In genomic region chr17:46104487-46104886, GRCm38 (mm10) we compare ENCODE assay signal across 8 mouse cellular contexts. TPM values are rescaled to one million over a fixed set of nuclear protein-coding genes. Genes with fewer than 3 reads are reported as not detected.
DNase-seq lines count a peak whose midpoint lies in the region; ATAC-seq lines count a peak whose summit lies in the region.

No protein-coding gene starts in this region.

- H3K4me2 ChIP-seq in liver, embryonic 12.5 days, result no peak overlapping the region
- H3K4me2 ChIP-seq in intestine, embryonic 15.5 days (replicated peaks), result no peak overlapping the region; the same call in 1 of the 2 replicates

- H3K27ac ChIP-seq in liver, embryonic 12.5 days, result no peak overlapping the region
- H3K27ac ChIP-seq in intestine, embryonic 15.5 days, result peak overlapping the region; percentile 46

- H3K27me3 ChIP-seq in liver, embryonic 12.5 days (replicated peaks), result peaks cover 13% of the 10 kb centered on the region
- H3K27me3 ChIP-seq in intestine, embryonic 15.5 days (replicated peaks), result 0 out of 2 replicates have a peak, but pooled peaks cover 4% of the 10 kb centered on the region

- no peaks in the 10 kb centered on the region for H3K36me3 ChIP-seq in liver, embryonic 12.5 days
- H3K36me3 ChIP-seq in intestine, embryonic 15.5 days, result no peaks in the 10 kb centered on the region

- peak; percentile 32 for DNase-seq in liver
- DNase-seq in gastrocnemius, postnatal 25 days, result peak; percentile 86
- DNase-seq in lung, postnatal 25 days (ENCODE audit: low spot score), result peak; percentile 90
- no peak for DNase-seq in thymus, postnatal 0 days (ENCODE audit: low spot score)
- DNase-seq in thymus, postnatal 10 days (ENCODE audit: low spot score in 2 of 2), result no peak
- no peak for DNase-seq in left cerebral cortex, postnatal 25 days (ENCODE audit: low spot score in 2 of 2)

- H3K4me3 ChIP-seq in liver, embryonic 12.5 days, result no peak overlapping the region
- H3K4me3 ChIP-seq in intestine, embryonic 15.5 days (replicated peaks), result no peak overlapping the region

- H3K9me3 ChIP-seq in liver, embryonic 12.5 days (replicated peaks), result no peaks in the 10 kb centered on the region
- H3K9me3 ChIP-seq in intestine, embryonic 15.5 days, result no peaks in the 10 kb centered on the region

- 38% methylated on average over 12 of the region's 12 CpGs for WGBS in liver, embryonic 12.5 days (ENCODE audit: insufficient replicate concordance)
- WGBS in intestine, embryonic 15.5 days, result 32% methylated on average over 12 of the region's 12 CpGs

- ATAC-seq in liver, embryonic 12.5 days, result no peak
- ATAC-seq in intestine, embryonic 15.5 days, result peak; percentile 73

- no peaks in the 10 kb centered on the region for H3K4me1 ChIP-seq in liver, embryonic 12.5 days
- peaks cover 6% of the 10 kb centered on the region for H3K4me1 ChIP-seq in intestine, embryonic 15.5 days (replicated peaks)

- intact Hi-C loops in left cerebral cortex, postnatal 25 days (cut with DNase I), result no loop called here

- no peak overlapping the region for H3K9ac ChIP-seq in liver, embryonic 12.5 days
- H3K9ac ChIP-seq in intestine, embryonic 15.5 days, result no peak overlapping the region

RNA-seq across cellular contexts. Expression of gene Mrps18a, which starts 6.3 kb away (rescaled TPM):
- polyA plus RNA-seq in liver, embryonic 12.5 days (2016; fragmentation: Nextera tagmentation; extraction: Ambion mirVana), result 107 and 110 TPM in 2 replicates
- 10 to 100 TPM; 74.1 to 79.3 TPM for total RNA-seq in gastrocnemius, postnatal 25 days (2021)
- polyA plus RNA-seq in intestine, embryonic 15.5 days (2015; fragmentation: Nextera tagmentation; extraction: Ambion mirVana), result 153 and 158 TPM in 2 replicates
- 126 TPM in 2 replicates for polyA plus RNA-seq in thymus, postnatal 0 days (2015; fragmentation: Nextera tagmentation; extraction: Ambion mirVana)
- total RNA-seq in left cerebral cortex, postnatal 25 days (2021), result 10 to 100 TPM; 81.7 to 83.5 TPM

RNA-seq across cellular contexts. Expression of gene Rsph9, which starts 39.5 kb away (rescaled TPM):
- polyA plus RNA-seq in liver, embryonic 12.5 days (2016; fragmentation: Nextera tagmentation; extraction: Ambion mirVana), result 0.72 and 1.5 TPM in 2 replicates
- total RNA-seq in gastrocnemius, postnatal 25 days (2021), result under 1 TPM; 0.29 to 0.38 TPM
- polyA plus RNA-seq in intestine, embryonic 15.5 days (2015; fragmentation: Nextera tagmentation; extraction: Ambion mirVana), result 8.1 and 8.6 TPM in 2 replicates
- 2.0 and 2.7 TPM in 2 replicates for polyA plus RNA-seq in thymus, postnatal 0 days (2015; fragmentation: Nextera tagmentation; extraction: Ambion mirVana)
- 10 to 100 TPM; 17.8 to 20.6 TPM for total RNA-seq in left cerebral cortex, postnatal 25 days (2021)

RNA-seq across cellular contexts. Expression of gene Mad2l1bp, which starts 48.9 kb away (rescaled TPM):
- polyA plus RNA-seq in liver, embryonic 12.5 days (2016; fragmentation: Nextera tagmentation; extraction: Ambion mirVana), result 44.1 and 46.7 TPM in 2 replicates
- total RNA-seq in gastrocnemius, postnatal 25 days (2021), result 10 to 100 TPM; 16.5 to 18.3 TPM
- 33.8 and 36.3 TPM in 2 replicates for polyA plus RNA-seq in intestine, embryonic 15.5 days (2015; fragmentation: Nextera tagmentation; extraction: Ambion mirVana)
- 61.6 and 62.3 TPM in 2 replicates for polyA plus RNA-seq in thymus, postnatal 0 days (2015; fragmentation: Nextera tagmentation; extraction: Ambion mirVana)
- total RNA-seq in left cerebral cortex, postnatal 25 days (2021), result 10 to 100 TPM; 13.0 to 13.5 TPM

RNA-seq across cellular contexts. Expression of gene Gtpbp2, which starts 56.3 kb away (rescaled TPM):
- 32.6 and 33.7 TPM in 2 replicates for polyA plus RNA-seq in liver, embryonic 12.5 days (2016; fragmentation: Nextera tagmentation; extraction: Ambion mirVana)
- 10 to 100 TPM; 46.5 to 50.8 TPM for total RNA-seq in gastrocnemius, postnatal 25 days (2021)
- polyA plus RNA-seq in intestine, embryonic 15.5 days (2015; fragmentation: Nextera tagmentation; extraction: Ambion mirVana), result 25.1 and 32.4 TPM in 2 replicates
- polyA plus RNA-seq in thymus, postnatal 0 days (2015; fragmentation: Nextera tagmentation; extraction: Ambion mirVana), result 31.4 and 37.6 TPM in 2 replicates
- 100 to 1,000 TPM; 108 to 119 TPM for total RNA-seq in left cerebral cortex, postnatal 25 days (2021)

Comparison
In these comparisons a context has a peak if more than half of its experiments do, and no peak if none do; other contexts are left out.
1. DNase-seq: peak in liver (single experiment), gastrocnemius, postnatal 25 days (single experiment) and lung, postnatal 25 days (single experiment); none in thymus, postnatal 0 days (single experiment), thymus, postnatal 10 days (0 of 2) and left cerebral cortex, postnatal 25 days (0 of 2).